Mouse (Mus musculus) ES-E14 (cell line): ENCODE measurements around the gene Ttll12. TPM values are rescaled to one million over a fixed set of nuclear protein-coding genes. Genes with fewer than 3 reads are reported as not detected.

Experiments used
- DNase-seq: peaks from one replicate; pipeline ENCODE4 v3.0.0-alpha.2; 2013; ENCODE audit warnings: low read depth, low spot score
- H3K27ac ChIP-seq: 2 replicates; pipeline ENCODE4 v1.5.1; 2012; ENCODE audit warnings: low read depth, mild to moderate bottlenecking, low read length, moderate library complexity, mixed read lengths; ENCODE audit not compliant: poor library complexity, insufficient read depth, severe bottlenecking
- H3K36me3 ChIP-seq: 2 replicates; pipeline ENCODE4 v1.6.1; 2012; ENCODE audit warnings: mild to moderate bottlenecking, low read length, moderate library complexity, mixed read lengths; ENCODE audit not compliant: control insufficient read depth, poor library complexity, insufficient read depth, severe bottlenecking
- H3K4me1 ChIP-seq, 2 experiments: fragments of 150-350 bp in 1 of 2; sonication (generic) in 1 of 2; 2 replicates each; pipeline ENCODE4 v1.6.1; 2012; ENCODE audit warnings: low read length in 2 of 2, mild to moderate bottlenecking in 1 of 2, mixed read lengths in 1 of 2; ENCODE audit not compliant: control insufficient read depth in 2 of 2, insufficient read depth in 2 of 2, poor library complexity in 1 of 2
- H3K4me3 ChIP-seq, 2 experiments: fragments of 150-350 bp in 1 of 2; sonication (generic) in 1 of 2; 2 replicates each; pipeline ENCODE4 v1.5.1; 2012; ENCODE audit warnings: low read length in 2 of 2, low read depth in 1 of 2, mild to moderate bottlenecking in 1 of 2, mixed read lengths in 1 of 2; ENCODE audit not compliant: insufficient read depth in 1 of 2, poor library complexity in 1 of 2, severe bottlenecking in 1 of 2
- H3K9ac ChIP-seq: 2 replicates; pipeline ENCODE4 v1.6.1; 2012; ENCODE audit warnings: low read depth, mild to moderate bottlenecking, low read length, mixed read lengths; ENCODE audit not compliant: poor library complexity, insufficient read depth, severe bottlenecking
- H3K9me3 ChIP-seq: fragments of 150-350 bp; sonication (generic); 2 replicates; pipeline ENCODE4 v1.6.1; 2012; ENCODE audit warnings: low read depth, mild to moderate bottlenecking, low read length; ENCODE audit not compliant: control insufficient read depth, insufficient read depth
- CHD2 ChIP-seq: IDR thresholded peaks from 2 replicates; pipeline ENCODE4 v1.6.1; 2014; ENCODE audit warnings: mild to moderate bottlenecking, low read depth, low read length, inconsistent platforms
- HCFC1 ChIP-seq: IDR thresholded peaks from 2 replicates; pipeline ENCODE4 v1.6.1; 2012; ENCODE audit warnings: low read length, inconsistent platforms, borderline replicate concordance; ENCODE audit not compliant: insufficient read depth
- MAFK ChIP-seq: IDR thresholded peaks from 2 replicates; pipeline ENCODE4 v1.6.1; 2014; ENCODE audit warnings: mild to moderate bottlenecking, low read depth, low read length, inconsistent platforms; ENCODE audit not compliant: insufficient read depth
- ZC3H11A ChIP-seq: IDR thresholded peaks from 2 replicates; pipeline ENCODE4 v1.6.1; 2012; ENCODE audit warnings: low read depth, mild to moderate bottlenecking, inconsistent platforms, low read length, borderline replicate concordance
- ZNF384 ChIP-seq: IDR thresholded peaks from 2 replicates; pipeline ENCODE4 v1.6.1; 2012; ENCODE audit warnings: low read depth, low read length, inconsistent platforms
- in situ Hi-C, 2 experiments: fragments of 600-800 bp; cut with MboI; formaldehyde crosslinking; loops; one replicate each; pipeline ENCODE4 v1.15.1; 2025; ENCODE audit warnings: low sequenced_read_pairs in 2 of 2, inconsistent platforms in 1 of 2; ENCODE audit not compliant: unreplicated experiment in 2 of 2
- total RNA-seq: library from RNA; depleted of rRNA; stranded (reverse); fragments of 300-350 nt; gene quantifications from 2 replicates; pipeline ENCODE4 v1.2.3, GENCODE M21; 2012

Gene Ttll12
- total RNA-seq, 1 experiment, result 45.5 TPM

DNA sequence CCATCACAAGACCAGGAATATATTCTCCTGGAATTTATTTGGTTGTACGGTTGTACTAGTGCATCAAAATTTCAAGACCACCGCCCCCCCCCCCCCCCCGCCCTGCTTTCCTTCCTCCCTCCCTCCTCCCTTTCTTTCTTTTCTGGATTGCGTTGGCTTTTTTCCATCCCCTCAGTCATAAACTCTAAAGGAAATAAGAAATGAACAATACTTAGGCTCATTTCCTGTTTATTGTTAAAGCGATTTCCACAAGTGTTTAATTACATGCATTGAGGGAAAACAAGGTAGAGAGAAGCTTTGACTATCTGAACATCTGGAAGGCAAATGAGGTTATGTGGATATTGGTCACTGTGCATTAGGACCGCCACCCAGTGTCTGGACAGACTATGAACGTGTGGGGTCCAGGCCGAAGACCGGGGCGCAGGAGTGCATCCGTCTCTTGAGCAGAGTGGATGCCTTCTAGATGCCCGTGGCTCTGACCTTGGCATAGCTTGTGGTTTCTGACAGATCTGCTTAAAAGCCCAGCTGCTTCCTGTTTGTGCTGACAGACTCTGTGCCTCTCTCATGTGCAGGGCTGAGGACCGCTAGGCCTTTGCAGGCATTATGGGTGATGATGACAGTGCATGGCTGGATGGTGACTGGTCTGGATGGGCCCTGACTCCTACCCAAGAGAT, 7.6 kb upstream of the Ttll12 start:
- Histone ChIP-seq H3K4me1 (no peaks in the 10 kb centered on the region), H3K9me3 (no peaks in the 10 kb centered on the region), H3K9ac (no peak overlapping the region), H3K27ac (no peak overlapping the region), H3K4me3 (no peak overlapping the region), H3K36me3 (no peaks in the 10 kb centered on the region)
- in situ Hi-C loops, result no loop called here
- DNase-seq, result no peak
- TF ChIP-seq HCFC1, result no peak
- TF ChIP-seq ZC3H11A, result no peak
- TF ChIP-seq MAFK, result no peak
- TF ChIP-seq ZNF384, result no peak

DNA sequence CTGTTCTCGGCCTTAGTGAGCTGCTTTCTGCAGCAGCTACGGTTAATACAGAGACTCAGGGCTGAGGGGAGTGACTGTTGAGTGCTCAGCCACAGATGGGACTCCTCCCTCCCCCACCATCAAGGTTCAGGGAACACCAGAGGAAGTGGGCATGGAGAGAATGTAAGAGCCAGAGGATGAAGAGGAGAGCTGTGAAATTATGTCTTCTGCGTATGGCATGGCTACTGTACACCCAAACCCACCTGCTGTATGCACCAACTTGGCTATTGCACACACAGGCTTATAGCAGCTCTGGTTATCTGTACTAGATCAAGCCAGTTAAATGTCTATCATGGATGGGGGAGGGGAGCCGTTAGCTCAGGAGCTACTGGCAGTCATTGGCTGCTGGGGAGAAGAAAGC, 6.2 kb upstream of the Ttll12 start:
- TF ChIP-seq ZNF384 (no peak), ZC3H11A (no peak), HCFC1 (no peak), MAFK (no peak), CHD2 (no peak)
- no peaks in the 10 kb centered on the region for H3K4me1 ChIP-seq
- H3K9ac ChIP-seq, result no peak overlapping the region
- no peak for DNase-seq
- H3K4me3 ChIP-seq, result no peak overlapping the region
- H3K27ac ChIP-seq, result no peak overlapping the region
- in situ Hi-C loops, result no loop called here
- no peaks in the 10 kb centered on the region for H3K9me3 ChIP-seq
- no peaks in the 10 kb centered on the region for H3K36me3 ChIP-seq

DNA sequence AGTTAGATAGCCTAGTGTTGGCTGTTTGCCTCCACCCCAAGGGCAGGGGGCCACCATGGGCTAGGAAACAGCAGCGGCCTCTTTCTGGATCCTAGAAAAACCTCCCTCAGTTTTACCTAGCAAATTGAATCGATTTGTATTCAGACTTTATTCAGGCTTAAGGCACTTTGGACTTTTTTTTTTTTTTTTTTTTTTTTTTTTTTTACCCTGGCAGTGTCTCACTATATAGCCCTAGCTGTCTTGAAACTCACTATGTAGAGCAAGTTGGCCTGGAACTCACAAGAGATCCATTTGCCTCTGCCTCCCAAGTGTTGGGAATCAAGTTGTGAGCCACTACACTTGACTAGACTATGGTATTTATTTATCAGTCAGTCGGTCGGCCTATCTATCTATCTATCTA, 1.9 kb upstream of the Ttll12 start:
- Histone ChIP-seq H3K4me1 (peaks cover 0 to 4% of the 10 kb centered on the region in 2 experiments; a peak in 1 of 4 replicates), H3K9ac (no peak overlapping the region), H3K9me3 (no peaks in the 10 kb centered on the region), H3K36me3 (peaks cover 5% of the 10 kb centered on the region; the same call in 1 of the 2 replicates), H3K27ac (no peak overlapping the region), H3K4me3 (no peak overlapping the region)
- in situ Hi-C loops, result no loop called here
- TF ChIP-seq HCFC1, result no peak
- no peak for TF ChIP-seq ZNF384
- TF ChIP-seq MAFK, result no peak
- no peak for TF ChIP-seq ZC3H11A
- no peak for TF ChIP-seq CHD2
- DNase-seq, result no peak

DNA sequence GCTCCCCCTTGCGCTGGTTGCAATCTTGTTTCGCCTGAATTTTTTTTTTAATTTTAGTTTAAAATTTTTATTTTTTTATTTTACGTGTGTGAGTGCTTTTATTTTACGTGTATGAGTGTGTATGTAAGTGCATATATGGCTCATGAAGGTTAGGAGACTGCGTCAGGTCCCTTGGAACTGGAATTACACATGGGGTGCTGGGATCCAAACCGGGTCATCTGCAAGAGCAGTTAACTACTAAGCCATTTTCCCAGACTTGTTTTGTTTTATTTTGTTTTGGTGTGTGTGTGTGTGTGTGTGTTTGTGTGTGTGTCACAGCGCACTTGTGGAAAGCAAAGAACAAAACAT, 381 bp upstream of the Ttll12 start:
- Histone ChIP-seq H3K36me3 (peaks cover 11% of the 10 kb centered on the region; the same call in 1 of the 2 replicates), H3K9ac (peak overlapping the region; percentile 33; the same call in 1 of the 2 replicates), H3K4me1 (peaks cover 0 to 5% of the 10 kb centered on the region in 2 experiments; a peak in 1 of 4 replicates), H3K27ac (no peak overlapping the region), H3K9me3 (no peaks in the 10 kb centered on the region), H3K4me3 (peak overlapping the region in 1 of 2 experiments; percentile 80; a peak in 2 of 4 replicates)
- DNase-seq, result no peak
- TF ChIP-seq HCFC1 (no peak), ZNF384 (no peak), CHD2 (no peak), MAFK (no peak), ZC3H11A (no peak)
- in situ Hi-C loops, result no loop called here
